Mouse (Mus musculus) cortical plate, adult 2 months (tissue): ENCODE results near the gene Fam129c.

Experiments
- CTCF ChIP-seq: fragments of 200-500 bp; IDR thresholded peaks from 2 replicates; pipeline ENCODE4 v1.5.1; 2011; ENCODE audit warnings: mild to moderate bottlenecking, control low read depth, low read length; ENCODE audit not compliant: insufficient read depth; ENCODE audit errors: extremely low read depth
- POLR2A ChIP-seq: fragments of 200-500 bp; IDR thresholded peaks from 2 replicates; pipeline ENCODE4 v1.6.1; 2011; ENCODE audit warnings: mild to moderate bottlenecking, low read length, control low read depth; ENCODE audit not compliant: insufficient read depth; ENCODE audit errors: extremely low read depth

DNA sequence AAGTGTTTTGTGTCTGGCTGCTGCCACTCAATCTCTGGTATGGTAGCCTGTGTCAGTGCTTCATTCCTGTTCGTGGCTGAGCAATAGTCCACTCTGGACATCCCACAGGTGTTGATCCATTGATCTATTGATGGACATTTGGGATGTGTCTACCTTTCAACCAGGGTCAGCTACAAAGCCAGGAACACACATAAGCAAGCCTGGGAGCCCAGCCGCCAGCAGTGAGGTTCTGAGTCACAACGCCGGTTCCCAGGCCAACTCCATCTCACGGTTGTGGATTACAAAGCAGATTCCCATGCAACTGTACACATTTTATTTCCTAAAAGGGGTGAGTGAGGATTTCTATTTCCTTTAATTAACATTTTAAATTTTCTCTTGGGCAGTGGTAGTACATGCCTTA is 36.7 kb upstream of the Fam129c start:
- TF ChIP-seq POLR2A (no peak), CTCF (no peak)
